Mouse (Mus musculus): ENCODE data around the gene Higd2a.

DNA sequence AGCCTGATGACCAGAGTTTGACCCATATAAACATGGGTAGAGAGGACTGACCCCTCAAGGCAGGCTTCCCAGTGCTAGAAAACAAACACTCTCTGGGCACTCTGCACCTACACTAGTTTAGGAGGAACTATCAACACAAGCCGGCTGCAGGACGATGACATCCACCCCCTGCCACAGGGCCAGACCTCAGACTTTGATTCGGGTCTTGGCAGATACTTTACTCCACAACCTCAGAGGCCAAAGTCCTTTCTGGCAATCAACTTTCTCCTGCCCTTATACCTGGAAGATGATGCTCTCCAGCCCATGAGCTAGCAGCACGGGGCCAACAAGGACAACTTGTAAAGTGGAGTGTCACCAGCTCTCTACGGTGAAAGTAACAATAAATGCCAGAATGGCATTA, 7.1 kb upstream of the Higd2a start:
- TF ChIP-seq POLR2A (IDR thresholded peaks at IDR 0.05; ENCODE audit: insufficient read depth, low read depth, low read length), result no peak
- no peak for TF ChIP-seq EP300 (IDR thresholded peaks at IDR 0.05; ENCODE audit: insufficient read depth, low read depth, low read length)

All from heart, adult 2 months (tissue).